Mouse (Mus musculus) olfactory bulb, adult 2 months (tissue): ENCODE measurements around the gene Tsacc.

Experiments
- CTCF ChIP-seq: fragments of 200-500 bp; IDR thresholded peaks from 2 replicates; pipeline ENCODE4 v1.5.1; 2012; ENCODE audit warnings: low read depth, mild to moderate bottlenecking, low read length, moderate library complexity; ENCODE audit not compliant: insufficient read depth
- POLR2A ChIP-seq: fragments of 200-500 bp; IDR thresholded peaks from 2 replicates; pipeline ENCODE4 v1.6.1; 2012; ENCODE audit warnings: mild to moderate bottlenecking, low read depth, low read length, moderate library complexity; ENCODE audit not compliant: insufficient read depth

DNA sequence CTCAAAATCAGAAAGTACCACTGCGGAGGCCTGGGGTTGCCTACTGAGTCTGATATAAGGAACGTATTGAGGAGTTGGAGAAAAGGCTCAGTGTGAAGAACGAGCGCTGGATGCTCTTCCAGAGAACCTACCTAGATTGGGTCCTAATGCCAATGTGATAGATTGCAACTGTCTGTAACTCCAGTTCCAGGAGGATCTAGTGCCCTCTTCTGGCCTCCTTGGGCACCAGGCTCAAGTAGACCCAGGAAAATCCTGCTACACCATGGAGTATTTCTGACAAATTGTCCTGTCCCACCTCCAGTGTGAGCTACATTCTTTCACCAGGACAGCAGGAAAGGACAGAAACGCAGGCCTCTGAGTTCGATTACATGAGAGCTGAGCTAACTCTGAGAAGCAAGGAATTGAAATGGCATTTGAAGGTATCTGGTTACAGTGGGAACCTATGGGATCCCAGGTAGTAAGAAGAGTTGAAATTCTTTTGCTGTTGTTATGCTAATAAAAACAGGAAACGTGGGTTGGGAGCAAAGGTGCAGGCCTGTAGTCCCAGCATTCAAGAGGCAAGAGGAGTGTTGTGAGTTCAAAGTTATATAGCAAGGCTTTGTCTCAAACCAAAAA lies 20.2 kb downstream of the Tsacc start:
- TF ChIP-seq CTCF (no peak), POLR2A (no peak)
